Mouse (Mus musculus): ENCODE data around the gene Defb19. TPM values are rescaled to one million over a fixed set of nuclear protein-coding genes. Genes with fewer than 3 reads are reported as not detected.

Gene Defb19
- polyA plus RNA-seq, 1 experiment from 2014 or later, result not detected

GRCm38 (mm10) chr2:152572114-152572794 lies 7.9 kb downstream of the Defb19 start, which contains the start of gene Defb21:
Gene Defb21 (plus strand): TSS chr2:152572744.
- Histone ChIP-seq H3K27ac (ENCODE audit: low read depth, low read length) (no peak within 1 kb of the TSS), H3K4me3 (ENCODE audit: low read depth, low read length) (no peak within 1 kb of the TSS), H3K9ac (ENCODE audit: low read depth, low read length) (no peak within 1 kb of the TSS), H3K27me3 (ENCODE audit: control insufficient read depth, insufficient read depth, low read length) (no peaks in the 10 kb centered on the region), H3K4me1 (replicated peaks; ENCODE audit: control insufficient read depth, insufficient read depth, low read length) (no peaks in the 10 kb centered on the region), H3K4me2 (replicated peaks; ENCODE audit: low read depth, low read length) (no peak within 1 kb of the TSS), H3K9me3 (ENCODE audit: control insufficient read depth, low read length) (no peaks in the 10 kb centered on the region), H3K36me3 (ENCODE audit: control insufficient read depth, insufficient read depth, low read length) (no peaks in the 10 kb centered on the region)
- 66% methylated on average over 11 of the region's 11 CpGs for WGBS
- ATAC-seq (ENCODE audit: low FRiP score), result no peak
- DNase-seq (ENCODE audit: low spot score), result peak; percentile 10

GRCm38 (mm10) chr2:152570313-152570712 lies 9.8 kb downstream of the Defb19 start:
- H3K27me3 ChIP-seq (ENCODE audit: control insufficient read depth, insufficient read depth, low read length), result no peaks in the 10 kb centered on the region
- no peak overlapping the region for H3K27ac ChIP-seq (ENCODE audit: low read depth, low read length)
- H3K9ac ChIP-seq (ENCODE audit: low read depth, low read length), result no peak overlapping the region
- WGBS, result 84% methylated on average over 6 of the region's 6 CpGs
- H3K36me3 ChIP-seq (ENCODE audit: control insufficient read depth, insufficient read depth, low read length), result no peaks in the 10 kb centered on the region
- DNase-seq (ENCODE audit: low spot score), result no peak
- ATAC-seq (ENCODE audit: low FRiP score), result no peak
- H3K4me2 ChIP-seq (replicated peaks; ENCODE audit: low read depth, low read length), result no peak overlapping the region
- no peak overlapping the region for H3K4me3 ChIP-seq (ENCODE audit: low read depth, low read length)
- H3K4me1 ChIP-seq (replicated peaks; ENCODE audit: control insufficient read depth, insufficient read depth, low read length), result no peaks in the 10 kb centered on the region
- H3K9me3 ChIP-seq (ENCODE audit: control insufficient read depth, low read length), result no peaks in the 10 kb centered on the region

GRCm38 (mm10) chr2:152569881-152570280 lies 10.2 kb downstream of the Defb19 start:
- WGBS, result 86% methylated on average over 4 of the region's 4 CpGs
- Histone ChIP-seq H3K27me3 (ENCODE audit: control insufficient read depth, insufficient read depth, low read length) (no peaks in the 10 kb centered on the region), H3K9ac (ENCODE audit: low read depth, low read length) (no peak overlapping the region), H3K4me2 (replicated peaks; ENCODE audit: low read depth, low read length) (no peak overlapping the region), H3K4me3 (ENCODE audit: low read depth, low read length) (no peak overlapping the region), H3K27ac (ENCODE audit: low read depth, low read length) (no peak overlapping the region), H3K4me1 (replicated peaks; ENCODE audit: control insufficient read depth, insufficient read depth, low read length) (no peaks in the 10 kb centered on the region), H3K9me3 (ENCODE audit: control insufficient read depth, low read length) (no peaks in the 10 kb centered on the region), H3K36me3 (ENCODE audit: control insufficient read depth, insufficient read depth, low read length) (no peaks in the 10 kb centered on the region)
- ATAC-seq (ENCODE audit: low FRiP score) (no peak), DNase-seq (ENCODE audit: low spot score) (no peak)

GRCm38 (mm10) chr2:152569038-152569437 lies 11.1 kb downstream of the Defb19 start, which contains the start of gene Gm17416:
Gene Gm17416 (plus strand): TSS chr2:152569338.
- H3K9me3 ChIP-seq (ENCODE audit: control insufficient read depth, low read length), result no peaks in the 10 kb centered on the region
- no peaks in the 10 kb centered on the region for H3K27me3 ChIP-seq (ENCODE audit: control insufficient read depth, insufficient read depth, low read length)
- no peak within 1 kb of the TSS for H3K27ac ChIP-seq (ENCODE audit: low read depth, low read length)
- 91% methylated on average over 5 of the region's 5 CpGs for WGBS
- no peak for ATAC-seq (ENCODE audit: low FRiP score)
- no peak for DNase-seq (ENCODE audit: low spot score)
- no peak within 1 kb of the TSS for H3K4me2 ChIP-seq (replicated peaks; ENCODE audit: low read depth, low read length)
- no peaks in the 10 kb centered on the region for H3K4me1 ChIP-seq (replicated peaks; ENCODE audit: control insufficient read depth, insufficient read depth, low read length)
- H3K4me3 ChIP-seq (ENCODE audit: low read depth, low read length), result no peak within 1 kb of the TSS
- H3K9ac ChIP-seq (ENCODE audit: low read depth, low read length), result no peak within 1 kb of the TSS
- no peaks in the 10 kb centered on the region for H3K36me3 ChIP-seq (ENCODE audit: control insufficient read depth, insufficient read depth, low read length)

- H3K9ac ChIP-seq (ENCODE audit: low read depth, low read length), result no peak overlapping the region
- ATAC-seq (ENCODE audit: low FRiP score) (no peak), DNase-seq (ENCODE audit: low spot score) (no peak)
- no peaks in the 10 kb centered on the region for H3K36me3 ChIP-seq (ENCODE audit: control insufficient read depth, insufficient read depth, low read length)
- H3K4me2 ChIP-seq (replicated peaks; ENCODE audit: low read depth, low read length), result no peak overlapping the region
- H3K4me3 ChIP-seq (ENCODE audit: low read depth, low read length), result no peak overlapping the region
- H3K9me3 ChIP-seq (ENCODE audit: control insufficient read depth, low read length), result no peaks in the 10 kb centered on the region
- H3K27me3 ChIP-seq (ENCODE audit: control insufficient read depth, insufficient read depth, low read length), result no peaks in the 10 kb centered on the region
- H3K4me1 ChIP-seq (replicated peaks; ENCODE audit: control insufficient read depth, insufficient read depth, low read length), result no peaks in the 10 kb centered on the region
- 90% methylated on average over 7 of the region's 7 CpGs for WGBS
- no peak overlapping the region for H3K27ac ChIP-seq (ENCODE audit: low read depth, low read length)
These were observed 23.5 kb downstream of the Defb19 start for GRCm38 (mm10) chr2:152556655-152557054.

- 15% methylated on average over 16 of the region's 16 CpGs for WGBS
- no peaks in the 10 kb centered on the region for H3K9me3 ChIP-seq (ENCODE audit: control insufficient read depth, low read length)
- H3K4me2 ChIP-seq (replicated peaks; ENCODE audit: low read depth, low read length), result no peak overlapping the region
- H3K9ac ChIP-seq (ENCODE audit: low read depth, low read length), result no peak overlapping the region
- ATAC-seq (ENCODE audit: low FRiP score) (no peak), DNase-seq (ENCODE audit: low spot score) (peak; percentile 84)
- no peaks in the 10 kb centered on the region for H3K36me3 ChIP-seq (ENCODE audit: control insufficient read depth, insufficient read depth, low read length)
- H3K4me3 ChIP-seq (ENCODE audit: low read depth, low read length), result no peak overlapping the region
- no peaks in the 10 kb centered on the region for H3K4me1 ChIP-seq (replicated peaks; ENCODE audit: control insufficient read depth, insufficient read depth, low read length)
- H3K27me3 ChIP-seq (ENCODE audit: control insufficient read depth, insufficient read depth, low read length), result no peaks in the 10 kb centered on the region
- no peak overlapping the region for H3K27ac ChIP-seq (ENCODE audit: low read depth, low read length)
These were observed 26.2 kb downstream of the Defb19 start for GRCm38 (mm10) chr2:152553774-152554423.

GRCm38 (mm10) chr2:152548124-152548523 lies 32.0 kb downstream of the Defb19 start:
- Histone ChIP-seq H3K4me3 (ENCODE audit: low read depth, low read length) (no peak overlapping the region), H3K4me2 (replicated peaks; ENCODE audit: low read depth, low read length) (no peak overlapping the region), H3K27ac (ENCODE audit: low read depth, low read length) (no peak overlapping the region), H3K9me3 (ENCODE audit: control insufficient read depth, low read length) (no peaks in the 10 kb centered on the region), H3K9ac (ENCODE audit: low read depth, low read length) (no peak overlapping the region), H3K36me3 (ENCODE audit: control insufficient read depth, insufficient read depth, low read length) (no peaks in the 10 kb centered on the region), H3K27me3 (ENCODE audit: control insufficient read depth, insufficient read depth, low read length) (no peaks in the 10 kb centered on the region), H3K4me1 (replicated peaks; ENCODE audit: control insufficient read depth, insufficient read depth, low read length) (no peaks in the 10 kb centered on the region)
- DNase-seq (ENCODE audit: low spot score), result no peak
- no peak for ATAC-seq (ENCODE audit: low FRiP score)
- 76% methylated on average over 5 of the region's 5 CpGs for WGBS

- no peak for ATAC-seq (ENCODE audit: low FRiP score)
- WGBS, result 23% methylated on average over 4 of the region's 4 CpGs
- Histone ChIP-seq H3K36me3 (ENCODE audit: control insufficient read depth, insufficient read depth, low read length) (no peaks in the 10 kb centered on the region), H3K27me3 (ENCODE audit: control insufficient read depth, insufficient read depth, low read length) (no peaks in the 10 kb centered on the region), H3K4me1 (replicated peaks; ENCODE audit: control insufficient read depth, insufficient read depth, low read length) (no peaks in the 10 kb centered on the region), H3K9me3 (ENCODE audit: control insufficient read depth, low read length) (no peaks in the 10 kb centered on the region), H3K4me3 (ENCODE audit: low read depth, low read length) (no peak overlapping the region), H3K9ac (ENCODE audit: low read depth, low read length) (no peak overlapping the region), H3K4me2 (replicated peaks; ENCODE audit: low read depth, low read length) (no peak overlapping the region), H3K27ac (ENCODE audit: low read depth, low read length) (no peak overlapping the region)
- DNase-seq (ENCODE audit: low spot score), result peak; percentile 56
These were observed 35.4 kb downstream of the Defb19 start for GRCm38 (mm10) chr2:152544691-152545090.

- Histone ChIP-seq H3K4me3 (ENCODE audit: low read depth, low read length) (no peak overlapping the region), H3K4me2 (replicated peaks; ENCODE audit: low read depth, low read length) (no peak overlapping the region), H3K9ac (ENCODE audit: low read depth, low read length) (no peak overlapping the region), H3K36me3 (ENCODE audit: control insufficient read depth, insufficient read depth, low read length) (no peaks in the 10 kb centered on the region), H3K9me3 (ENCODE audit: control insufficient read depth, low read length) (no peaks in the 10 kb centered on the region), H3K4me1 (replicated peaks; ENCODE audit: control insufficient read depth, insufficient read depth, low read length) (no peaks in the 10 kb centered on the region), H3K27me3 (ENCODE audit: control insufficient read depth, insufficient read depth, low read length) (no peaks in the 10 kb centered on the region), H3K27ac (ENCODE audit: low read depth, low read length) (no peak overlapping the region)
- 87% methylated on average over 4 of the region's 4 CpGs for WGBS
- ATAC-seq (ENCODE audit: low FRiP score), result no peak
- DNase-seq (ENCODE audit: low spot score), result no peak
These were observed 36.6 kb downstream of the Defb19 start for GRCm38 (mm10) chr2:152543478-152543877.

Data from hindbrain, embryonic 11.5 days (tissue).